Mouse (Mus musculus) E14TG2a.4 (cell line): ENCODE measurements at regions not wholly inside any gene's neighbourhood (a gene's known extent, or its start where the extent isn't known, plus 50 kb on each side); places are given as distances from the start of the nearest gene placed in this dataset.
A peak's percentile ranks its signal among the peaks of the same experiment; 100 is the strongest.

Experiments used
- H3K27me3 ChIP-seq: 2 replicates; pipeline ENCODE4 v1.6.1; 2014; ENCODE audit warnings: low read length, control low read depth; ENCODE audit not compliant: insufficient read depth
- H3K36me3 ChIP-seq: 2 replicates; pipeline ENCODE4 v1.6.1; 2014; ENCODE audit warnings: low read length, control low read depth; ENCODE audit not compliant: insufficient read depth
- H3K4me1 ChIP-seq: replicated peaks from 2 replicates; pipeline ENCODE4 v1.6.1; 2014; ENCODE audit warnings: low read depth, low read length, control low read depth
- H3K4me3 ChIP-seq: replicated peaks from 2 replicates; pipeline ENCODE4 v1.5.1; 2014; ENCODE audit warnings: mild to moderate bottlenecking, low read length
- H3K9me3 ChIP-seq: 2 replicates; pipeline ENCODE4 v1.6.1; 2014; ENCODE audit warnings: low read length, control low read depth
- CTCF ChIP-seq: conservative IDR thresholded peaks from 2 replicates; pipeline ENCODE4 v1.5.1; 2014; ENCODE audit warnings: low read length
- NANOG ChIP-seq: IDR thresholded peaks from 2 replicates; pipeline ENCODE4 v1.6.1; 2014; ENCODE audit warnings: borderline replicate concordance, low read length, mixed read lengths
- POU5F1 ChIP-seq: IDR thresholded peaks from 2 replicates; pipeline ENCODE4 v1.6.1; 2014; ENCODE audit warnings: low read length, borderline replicate concordance

- Histone ChIP-seq H3K27me3 (no peaks in the 10 kb centered on the region), H3K9me3 (no peaks in the 10 kb centered on the region), H3K4me3 (no peak overlapping the region), H3K36me3 (no peaks in the 10 kb centered on the region), H3K4me1 (no peaks in the 10 kb centered on the region)
- TF ChIP-seq POU5F1: no peak
- TF ChIP-seq CTCF: no peak
- no peak for TF ChIP-seq NANOG
Measured at GRCm38 (mm10) chr11:71401411-71402276, 171.1 kb upstream of the Nlrp1b start.

DNA sequence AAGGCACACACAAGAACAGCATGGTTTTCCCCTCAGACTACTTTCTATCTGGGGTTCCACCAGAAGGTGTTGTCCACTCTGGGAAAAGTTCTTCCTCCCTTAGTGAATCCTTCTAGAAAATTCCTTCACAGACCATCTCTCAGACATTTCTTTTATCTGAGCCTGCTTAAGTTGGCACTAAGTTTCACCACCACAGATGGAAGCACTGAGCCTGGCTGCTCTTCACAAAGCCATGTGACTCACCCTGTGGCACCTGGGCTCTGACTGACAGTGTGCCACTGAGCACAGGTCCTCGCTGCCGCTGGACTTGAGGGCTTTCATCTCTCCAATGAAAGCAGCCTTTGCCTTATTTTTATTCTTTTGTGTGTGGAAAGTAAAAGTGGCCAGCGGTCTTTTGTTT is 173.8 kb upstream of the Nlrp1b start:
- Histone ChIP-seq H3K4me3 (no peak overlapping the region), H3K4me1 (no peaks in the 10 kb centered on the region), H3K9me3 (no peaks in the 10 kb centered on the region), H3K36me3 (no peaks in the 10 kb centered on the region), H3K27me3 (no peaks in the 10 kb centered on the region)
- TF ChIP-seq NANOG: no peak
- TF ChIP-seq CTCF: no peak
- TF ChIP-seq POU5F1: no peak

- no peak overlapping the region for H3K4me3 ChIP-seq
- no peaks in the 10 kb centered on the region for H3K36me3 ChIP-seq
- TF ChIP-seq POU5F1 (no peak), CTCF (no peak), NANOG (no peak)
- H3K9me3 ChIP-seq: no peaks in the 10 kb centered on the region
- no peaks in the 10 kb centered on the region for H3K4me1 ChIP-seq
- H3K27me3 ChIP-seq: no peaks in the 10 kb centered on the region
Measured at GRCm38 (mm10) chr11:71407043-71407442, 176.5 kb upstream of the Nlrp1b start.

DNA sequence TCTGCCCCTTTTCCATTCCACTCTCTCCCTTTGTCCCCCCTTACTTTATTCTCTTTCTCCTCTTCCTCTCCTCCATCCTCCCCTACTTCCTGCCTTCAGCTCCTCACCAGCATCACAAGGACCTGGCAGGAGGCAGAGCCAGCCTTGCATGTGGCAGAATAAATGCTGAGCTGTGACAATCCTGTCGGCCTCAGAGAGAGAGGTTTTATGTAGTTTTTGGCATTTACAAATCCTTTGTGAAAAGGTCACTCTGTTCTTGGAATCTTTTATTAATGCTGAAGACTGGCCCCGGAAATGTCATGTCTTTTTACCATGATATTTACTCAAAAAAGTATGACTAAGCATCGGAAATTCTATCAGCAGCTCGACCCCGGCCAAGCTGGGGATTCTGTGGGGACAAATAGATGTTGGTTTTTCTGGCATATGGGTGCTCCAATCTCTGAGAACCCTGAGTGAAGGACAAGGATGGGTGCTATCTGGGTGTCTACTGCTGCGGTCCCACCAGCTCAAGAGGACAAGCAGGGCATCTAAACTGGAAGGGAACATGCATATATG is 178.8 kb upstream of the Nlrp1b start:
- Histone ChIP-seq H3K9me3 (no peaks in the 10 kb centered on the region), H3K4me3 (no peak overlapping the region), H3K36me3 (no peaks in the 10 kb centered on the region), H3K4me1 (no peaks in the 10 kb centered on the region), H3K27me3 (peaks cover 8% of the 10 kb centered on the region)
- TF ChIP-seq CTCF: no peak
- TF ChIP-seq NANOG: no peak
- TF ChIP-seq POU5F1: no peak

- no peak for TF ChIP-seq POU5F1
- no peak for TF ChIP-seq CTCF
- no peak for TF ChIP-seq NANOG
- Histone ChIP-seq H3K4me1 (peaks cover 12% of the 10 kb centered on the region), H3K27me3 (peaks cover 8% of the 10 kb centered on the region)
Measured at GRCm38 (mm10) chr11:71410582-71410981, 180.0 kb upstream of the Nlrp1b start.

DNA sequence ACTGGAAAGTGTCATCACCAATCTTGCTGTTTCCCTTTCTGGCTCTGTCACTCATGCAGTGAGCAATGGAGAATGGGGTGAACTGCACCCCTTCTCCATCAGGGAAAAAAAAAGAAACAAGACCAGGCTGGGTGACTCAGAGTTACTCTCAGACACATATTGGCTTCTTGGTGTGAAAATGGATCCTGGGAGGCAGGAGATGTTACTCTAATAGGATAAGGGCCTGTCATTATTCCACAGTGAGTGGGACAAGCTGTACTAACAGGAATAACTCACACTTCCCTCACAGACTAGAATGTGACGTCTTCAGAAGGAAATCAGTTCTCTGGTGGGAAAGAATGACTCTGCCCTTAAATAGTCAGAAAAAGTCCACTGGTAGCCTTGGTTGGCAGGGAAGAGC is 181.4 kb upstream of the Nlrp1b start:
- Histone ChIP-seq H3K4me1 (peaks cover 18% of the 10 kb centered on the region), H3K27me3 (peaks cover 8% of the 10 kb centered on the region), H3K9me3 (peaks cover 2% of the 10 kb centered on the region; the same call in 1 of the 2 replicates), H3K36me3 (no peaks in the 10 kb centered on the region), H3K4me3 (no peak overlapping the region)
- TF ChIP-seq NANOG: no peak
- no peak for TF ChIP-seq CTCF
- TF ChIP-seq POU5F1: no peak

More at GRCm38 (mm10) chr11:71410582-71410981, 180.0 kb upstream of the Nlrp1b start:
- Histone ChIP-seq H3K36me3 (no peaks in the 10 kb centered on the region), H3K9me3 (no peaks in the 10 kb centered on the region), H3K4me3 (no peak overlapping the region)

GRCm38 (mm10) chr11:71414403-71415140 is 184.0 kb upstream of the Nlrp1b start:
- Histone ChIP-seq H3K9me3 (peaks cover 9% of the 10 kb centered on the region; the same call in 1 of the 2 replicates), H3K4me1 (peaks cover 18% of the 10 kb centered on the region), H3K27me3 (peaks cover 8% of the 10 kb centered on the region), H3K4me3 (no peak overlapping the region), H3K36me3 (no peaks in the 10 kb centered on the region)
- TF ChIP-seq POU5F1 (no peak), CTCF (no peak), NANOG (no peak)

DNA sequence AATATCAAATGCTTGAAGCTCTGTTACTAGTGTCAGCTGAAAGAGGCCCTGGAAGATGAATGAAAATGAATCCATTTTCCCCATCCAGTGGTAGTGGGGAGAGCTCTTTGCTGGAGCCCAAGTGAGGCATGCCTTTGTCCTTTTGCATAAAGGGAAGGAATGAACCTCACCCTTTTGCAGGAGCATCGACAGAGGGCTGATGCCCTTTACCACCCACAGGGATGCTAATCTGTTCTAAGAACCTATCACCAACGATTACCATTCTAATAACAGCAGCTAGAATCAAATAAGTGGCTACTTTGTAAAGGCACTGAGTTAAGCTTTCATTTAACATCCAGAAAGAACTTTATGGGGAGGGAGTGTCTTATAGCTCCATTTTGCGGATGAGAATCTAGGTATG is 184.9 kb upstream of the Nlrp1b start:
- no peaks in the 10 kb centered on the region for H3K36me3 ChIP-seq
- H3K27me3 ChIP-seq: peaks cover 8% of the 10 kb centered on the region
- H3K4me3 ChIP-seq: no peak overlapping the region
- H3K9me3 ChIP-seq: peaks cover 9% of the 10 kb centered on the region; the same call in 1 of the 2 replicates
- H3K4me1 ChIP-seq: peaks cover 18% of the 10 kb centered on the region
- TF ChIP-seq CTCF (no peak), NANOG (0 out of 2 replicates have a peak, but pooled peaks have one; percentile 22), POU5F1 (no peak)
